Comparison of ENCODE assay signal across 8 mouse cellular contexts in genomic region chr4:59188802-59189545, GRCm38 (mm10). TPM values are rescaled to one million over a fixed set of nuclear protein-coding genes. Genes with fewer than 3 reads are reported as not detected.
DNase-seq lines count a peak whose midpoint lies in the region; ATAC-seq and TF ChIP-seq lines count a peak whose summit lies in the region.

TSS of gene Ugcg (plus strand) at chr4:59189257.

- peak within 1 kb of the TSS; percentile 75 for H3K4me2 ChIP-seq in lung, postnatal 0 days (replicated peaks; ENCODE audit: low read depth, low read length)

- TF ChIP-seq EP300 in lung, postnatal 0 days (IDR thresholded peaks at IDR 0.05): no peak

- peak within 1 kb of the TSS; percentile 96 for H3K4me3 ChIP-seq in lung, postnatal 0 days (ENCODE audit: low read depth, low read length)

- H3K27me3 ChIP-seq in lung, postnatal 0 days (replicated peaks; ENCODE audit: insufficient read depth, low read length): no peaks in the 10 kb centered on the region

- no peaks in the 10 kb centered on the region for H3K36me3 ChIP-seq in lung, postnatal 0 days (ENCODE audit: insufficient read depth, low read length)

- peak within 1 kb of the TSS; percentile 94 for H3K27ac ChIP-seq in lung, postnatal 0 days (ENCODE audit: low read length)

- H3K4me1 ChIP-seq in lung, postnatal 0 days (ENCODE audit: insufficient read depth, low read depth, low read length): no peaks in the 10 kb centered on the region; the same call in 1 of the 2 replicates

- peak within 1 kb of the TSS; percentile 92 for H3K9ac ChIP-seq in lung, postnatal 0 days (replicated peaks; ENCODE audit: low read depth)

- DNase-seq in MEL-GATA-1-ER (ENCODE audit: extremely low read depth, low read depth): peak; percentile 62
- peak; percentile 77 for DNase-seq in cerebellum, adult 8-10 months
- DNase-seq in layer of hippocampus, postnatal 10 days (ENCODE audit: low spot score in 2 of 2): peak; percentile 63 to 78
- peak; percentile 89 for DNase-seq in lung, postnatal 0 days (ENCODE audit: low spot score)
- peak; percentile 63 for DNase-seq in ovary, postnatal 14 days (ENCODE audit: low spot score)
- peak; percentile 61 to 69 for DNase-seq in thymus, postnatal 10 days (ENCODE audit: low spot score in 2 of 2)

- under 1% methylated on average over 40 of the region's 99 CpGs for WGBS in lung, postnatal 0 days

- peak; percentile 87 for ATAC-seq in frontal cortex, adult (ENCODE audit: low TSS enrichment)
- ATAC-seq in hematopoietic stem cell, adult 5-6 weeks (replicated peaks in 1 of 2; ENCODE audit: insufficient read depth in 1 of 2, low FRiP score in 2 of 2, low TSS enrichment in 1 of 2, low read depth in 1 of 2, poor library complexity in 2 of 2, severe bottlenecking in 2 of 2): peak; percentile 33 to 59
- ATAC-seq in lung, postnatal 0 days: peak; percentile 95

- no peak for TF ChIP-seq CTCF in lung, postnatal 0 days (IDR thresholded peaks at IDR 0.05)

- no peaks in the 10 kb centered on the region for H3K9me3 ChIP-seq in lung, postnatal 0 days (ENCODE audit: low read length)

RNA-seq across cellular contexts. Expression of gene Ugcg, which starts in this region (rescaled TPM):
- total RNA-seq in hematopoietic stem cell, adult 5-6 weeks (2017): 48.2 and 69.4 TPM in 2 replicates
- 10 to 100 TPM; 78.9 to 90.0 TPM for total RNA-seq in layer of hippocampus, postnatal 10 days (2021)
- polyA plus RNA-seq in lung, postnatal 0 days (2015; fragmentation: Nextera tagmentation; extraction: Ambion mirVana): 13.8 and 16.2 TPM in 2 replicates

Comparison
In these comparisons a context has a peak if more than half of its experiments do, and no peak if none do; other contexts are left out.
1. Peak in every context shown above with its lines: DNase-seq, ATAC-seq, H3K4me3 ChIP-seq and H3K27ac ChIP-seq.